Mouse (Mus musculus) right cerebral cortex, postnatal 36 days (tissue): ENCODE measurements at regions not wholly inside any gene's neighbourhood (a gene's known extent, or its start where the extent isn't known, plus 50 kb on each side); places are given as distances from the start of the nearest gene placed in this dataset.
A peak's percentile ranks its signal among the peaks of the same experiment; 100 is the strongest.

Experiments
- DNase-seq, 2 experiments: peaks; one replicate each; pipeline ENCODE4 v3.0.0; 2022; ENCODE audit warnings: low spot score in 2 of 2, mixed read lengths in 1 of 2

DNA sequence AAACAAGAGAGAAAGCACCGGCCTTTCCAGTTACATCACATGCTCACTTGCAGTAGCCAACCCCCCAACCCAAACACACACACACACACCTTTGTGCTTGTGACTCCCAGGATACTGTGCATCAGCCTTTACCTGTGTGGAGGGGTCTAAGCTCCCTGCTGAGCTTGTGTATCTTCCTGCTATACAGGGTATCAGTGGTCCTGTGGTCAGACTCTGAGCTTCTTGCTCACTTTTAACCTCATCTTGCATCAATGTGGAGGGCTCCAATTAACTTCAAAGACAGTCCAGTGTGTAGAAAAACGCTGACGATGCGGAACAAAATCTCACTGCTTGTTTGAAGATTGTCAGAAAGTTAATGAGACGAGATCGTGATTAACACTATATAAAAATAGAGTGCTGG lies 71.4 kb upstream of the Gypa start:
- no peak for DNase-seq

- DNase-seq: peak in 1 of 2 experiments; percentile 7
Observed at GRCm38 (mm10) chr8:80416121-80416520, 77.5 kb upstream of the Gypa start.

DNA sequence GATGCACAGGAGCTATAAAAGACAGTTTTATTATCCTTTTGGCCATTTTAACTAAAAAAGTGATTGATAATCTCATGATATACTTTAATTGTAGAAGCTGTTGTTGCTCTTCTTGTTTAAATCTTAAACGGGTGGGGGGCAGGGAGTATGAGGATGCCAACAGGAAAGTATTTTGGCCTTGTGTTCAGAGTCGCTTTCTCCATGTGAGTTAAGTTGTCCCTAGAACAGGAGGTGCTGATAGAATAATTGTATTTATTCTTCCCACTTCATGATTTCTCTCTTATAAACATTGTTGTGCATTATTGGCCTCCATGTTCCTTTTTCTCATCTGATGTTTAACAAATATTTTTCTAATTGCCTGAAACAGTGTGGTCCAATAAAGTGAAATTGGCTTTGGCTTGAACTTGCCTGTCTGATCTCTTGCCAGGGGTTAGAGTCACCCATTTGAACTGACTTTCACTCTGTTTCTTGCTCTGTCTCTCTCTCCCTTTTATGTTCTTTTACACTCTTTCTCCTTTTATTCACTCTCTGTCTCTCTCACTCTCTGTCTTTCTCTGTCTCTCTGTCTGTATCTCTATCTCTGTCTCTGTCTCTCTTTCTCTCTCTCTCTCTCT lies 93.9 kb upstream of the Gypa start:
- no peak for DNase-seq

- no peak for DNase-seq
Observed at GRCm38 (mm10) chr8:80395010-80395409, 98.6 kb upstream of the Gypa start.

DNA sequence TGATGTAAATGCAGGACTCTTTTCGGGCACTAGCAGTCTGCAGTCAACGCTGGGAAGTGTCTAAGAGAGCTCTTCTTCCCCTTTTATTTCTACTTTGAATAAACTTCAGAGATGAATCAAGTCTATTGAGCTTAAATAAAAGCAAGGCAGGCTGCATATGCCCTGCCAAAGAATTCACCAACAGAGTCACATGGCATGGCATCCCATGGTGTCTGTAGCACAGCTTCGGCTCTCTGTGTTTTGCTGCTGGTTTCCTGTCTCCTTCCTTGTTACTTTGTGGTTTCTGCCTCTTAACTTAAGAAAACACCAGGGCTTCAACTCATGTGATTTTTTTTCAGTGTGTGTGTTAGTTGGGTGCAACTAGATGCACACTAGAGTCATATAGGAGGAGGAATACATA lies 100.5 kb upstream of the Gypa start:
- DNase-seq: no peak

DNA sequence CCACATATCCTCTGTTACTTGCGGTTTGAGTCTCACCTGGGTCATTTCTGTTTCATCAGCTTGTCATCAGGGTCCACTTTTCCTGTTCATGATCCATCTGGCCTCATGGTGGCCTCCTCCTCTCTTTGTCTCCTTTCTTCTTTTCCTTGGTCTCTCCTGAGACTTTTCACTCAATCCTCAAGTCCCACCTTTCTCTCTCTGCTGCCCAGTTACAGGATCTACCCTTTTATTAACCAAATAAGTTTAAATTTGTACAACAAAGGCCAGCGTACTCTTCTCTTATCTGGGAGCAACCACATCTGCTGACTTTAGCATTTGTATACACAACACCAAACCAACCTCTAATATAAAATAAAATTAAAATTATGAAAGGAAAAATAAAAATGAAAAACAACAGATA lies 124.4 kb upstream of the Gypa start:
- no peak for DNase-seq

DNA sequence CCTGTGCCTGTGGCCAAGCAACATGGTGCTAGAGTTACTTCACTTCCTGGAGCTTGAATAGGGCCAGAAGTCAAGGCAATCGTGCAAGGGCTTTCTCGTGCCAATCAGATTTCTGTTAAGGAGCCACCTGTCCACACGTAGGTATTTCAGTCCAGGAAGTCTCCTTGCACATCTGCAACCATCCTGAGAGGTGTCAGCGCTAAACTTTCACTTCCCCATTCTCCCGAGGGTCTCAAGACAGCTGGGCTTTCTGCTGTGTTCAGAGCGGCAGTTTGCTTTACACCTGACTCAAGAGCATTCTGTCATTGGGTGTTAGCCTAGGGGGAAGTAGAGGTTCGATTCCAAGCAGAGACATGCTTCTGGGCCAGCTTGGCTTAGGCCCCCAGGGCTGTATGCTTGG lies 129.5 kb upstream of the Gypa start:
- no peak for DNase-seq

- DNase-seq: no peak
Observed at GRCm38 (mm10) chr8:80343299-80343698, 150.3 kb upstream of the Gypa start.

GRCm38 (mm10) chr8:80337872-80338271 lies 155.7 kb upstream of the Gypa start:
- no peak for DNase-seq

- DNase-seq: no peak
Observed at GRCm38 (mm10) chr8:80328676-80329075, 164.9 kb upstream of the Gypa start.

DNA sequence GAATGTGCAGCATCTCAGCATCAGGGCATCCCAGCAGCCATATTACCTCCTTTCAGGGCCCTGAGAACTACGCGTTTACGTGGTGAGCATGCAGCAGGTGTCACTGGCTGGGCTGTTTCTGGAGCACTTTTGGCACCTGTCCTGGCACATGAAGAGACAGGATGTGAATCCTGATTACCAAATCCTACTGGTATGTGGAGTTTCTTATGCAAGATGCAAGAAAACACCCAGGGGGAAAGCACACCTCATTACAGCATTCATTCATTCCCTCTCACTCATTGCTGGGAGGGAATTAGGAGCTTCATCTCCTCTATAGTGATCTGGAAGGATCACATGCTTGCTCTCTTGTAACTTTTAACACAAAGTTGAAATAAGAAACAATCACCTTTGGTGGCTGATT lies 167.7 kb upstream of the Gypa start:
- no peak for DNase-seq

- peak in 1 of 2 experiments; percentile 5 for DNase-seq
Observed at GRCm38 (mm10) chr8:80325132-80325531, 168.4 kb upstream of the Gypa start.

DNA sequence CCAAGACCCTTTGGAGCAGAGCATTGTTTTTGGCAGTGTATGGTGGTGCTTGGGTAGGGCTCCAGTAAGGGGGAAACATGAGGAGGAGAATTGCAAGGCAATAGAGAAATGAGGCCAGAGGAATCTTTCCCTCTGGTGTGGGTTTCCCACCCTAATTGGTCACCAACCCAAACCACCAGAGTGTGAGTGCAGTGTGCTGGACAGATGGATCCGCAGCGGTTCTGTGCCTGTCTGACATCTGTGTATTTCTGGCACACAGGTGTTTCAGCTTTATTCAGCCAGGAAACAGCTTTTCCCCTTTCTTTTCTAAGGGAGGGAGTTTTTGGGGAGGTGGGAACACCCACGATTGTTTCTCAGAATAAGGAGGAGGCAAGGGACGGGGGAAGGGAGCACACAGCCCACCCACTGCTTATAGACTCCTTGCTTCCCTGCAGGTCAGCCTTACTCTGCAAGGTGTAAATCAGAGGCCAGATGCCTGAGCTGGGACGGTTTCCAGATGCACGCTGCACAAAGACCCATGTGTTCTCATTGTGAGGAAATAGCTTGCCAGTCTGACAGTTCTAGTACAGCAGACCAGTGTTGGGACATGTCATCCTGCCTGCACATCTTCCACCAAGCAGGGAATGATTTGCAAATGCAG lies 175.2 kb upstream of the Gypa start:
- DNase-seq: no peak

GRCm38 (mm10) chr8:80315371-80315770 lies 178.2 kb upstream of the Gypa start:
- DNase-seq: peak in 1 of 2 experiments; percentile 17

- peak in 1 of 2 experiments; percentile 5 for DNase-seq
Observed at GRCm38 (mm10) chr8:80314826-80315225, 178.8 kb upstream of the Gypa start.

DNA sequence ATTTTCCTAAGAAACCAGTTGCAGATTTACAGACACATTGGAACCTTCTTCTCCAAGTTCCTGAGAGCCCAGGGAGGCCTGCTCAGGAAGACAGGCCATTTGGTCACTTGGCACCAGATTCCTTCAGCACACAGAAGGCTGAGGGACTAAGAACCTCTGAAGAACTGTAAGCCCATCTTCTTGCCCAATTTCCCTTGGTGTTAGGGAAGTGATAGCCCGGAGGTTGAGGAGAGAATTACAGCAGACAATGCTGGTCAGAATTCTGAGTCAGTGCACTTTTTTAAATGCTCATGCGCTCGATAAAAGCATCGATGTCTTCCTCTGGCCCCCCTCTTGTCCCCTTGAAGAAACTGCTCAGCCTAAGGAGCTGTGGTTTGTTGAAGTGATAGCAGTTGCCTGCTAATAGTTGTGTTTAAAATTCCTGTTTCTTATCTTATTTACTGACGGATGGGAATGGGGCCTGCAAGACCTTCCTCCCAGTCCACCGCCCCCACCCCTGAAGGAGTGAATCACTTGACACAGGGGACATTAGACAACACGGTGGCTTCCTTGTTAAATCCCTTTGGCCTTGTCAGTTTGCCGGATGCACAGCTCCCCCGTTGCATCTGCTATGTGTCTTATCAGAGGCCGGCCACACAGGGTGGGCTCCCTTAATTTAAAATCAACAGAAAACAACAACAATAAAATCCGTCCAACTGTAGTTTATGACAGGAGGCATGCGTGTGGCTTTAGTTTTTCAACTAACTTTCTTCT lies 179.5 kb upstream of the Gypa start:
- DNase-seq: no peak

GRCm38 (mm10) chr8:80307761-80308160 lies 185.8 kb upstream of the Gypa start:
- no peak for DNase-seq

GRCm38 (mm10) chr8:80298596-80298995 lies 195.0 kb upstream of the Gypa start:
- DNase-seq: no peak

- no peak for DNase-seq
Observed at GRCm38 (mm10) chr8:80290311-80290710, 203.3 kb upstream of the Gypa start.

DNA sequence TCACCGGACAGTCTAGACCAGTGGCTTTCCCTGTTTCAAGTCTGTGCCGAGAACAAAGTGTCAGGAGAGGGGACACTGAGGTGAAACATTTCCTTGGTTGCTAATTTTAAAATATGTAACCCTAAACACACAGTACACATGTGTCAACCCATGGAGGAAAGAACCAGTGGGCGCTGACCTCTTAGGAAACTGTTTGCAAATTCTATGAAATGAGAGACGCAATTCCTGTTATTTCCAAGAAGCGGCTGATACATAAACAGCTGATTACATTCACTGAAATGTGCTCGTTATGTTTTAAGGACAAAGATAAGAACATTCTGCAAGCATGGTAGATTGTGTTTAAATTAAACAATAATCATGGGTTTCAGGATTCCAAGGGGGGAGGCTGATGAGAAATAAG lies 204.3 kb upstream of the Gypa start:
- DNase-seq: no peak

- no peak for DNase-seq
Observed at GRCm38 (mm10) chr8:80268910-80269460, 211.2 kb upstream of the Hhip start.

- DNase-seq: no peak
Observed at GRCm38 (mm10) chr8:80264915-80265314, 207.1 kb upstream of the Hhip start.

GRCm38 (mm10) chr8:80263468-80263945 lies 205.7 kb upstream of the Hhip start:
- no peak for DNase-seq
